ENCODE assay signal across 8 mouse cellular contexts in genomic region chr5:33495900-33496529, GRCm38 (mm10).
DNase-seq lines count a peak whose midpoint lies in the region; ATAC-seq and TF ChIP-seq lines count a peak whose summit lies in the region.

No protein-coding gene starts in this region.

- TF ChIP-seq CTCF in hindbrain, postnatal 0 days (IDR thresholded peaks at IDR 0.05; ENCODE audit: low read depth): peak; percentile 99
- peak; percentile 82 for TF ChIP-seq CTCF in small intestine, adult 2 months (IDR thresholded peaks at IDR 0.05; ENCODE audit: extremely low read depth, insufficient read length, insufficient replicate concordance, low read depth, low read length)

- no peaks in the 10 kb centered on the region for H3K4me1 ChIP-seq in hindbrain, postnatal 0 days (ENCODE audit: insufficient read depth, low read length)
- peaks cover 31% of the 10 kb centered on the region for H3K4me1 ChIP-seq in midbrain, embryonic 10.5 days
- H3K4me1 ChIP-seq in small intestine, adult 2 months (ENCODE audit: control insufficient read depth, insufficient read depth, insufficient read length, low read length): no peaks in the 10 kb centered on the region

- peak; percentile 92 for DNase-seq in ZHBTc4 (ENCODE audit: low read depth, low spot score)
- peak; percentile 85 to 92 for DNase-seq in cerebellum, postnatal 25 days
- DNase-seq in frontal cortex, postnatal 36 days (ENCODE audit: low spot score in 2 of 2): peak; percentile 75 to 78
- peak; percentile 97 for DNase-seq in hindbrain, postnatal 0 days (ENCODE audit: low spot score)
- peak; percentile 16 to 78 for DNase-seq in left cerebral cortex, adult 9 months (ENCODE audit: low spot score in 2 of 2)
- peak; percentile 87 for DNase-seq in midbrain, embryonic 10.5 days (ENCODE audit: low spot score)

- H3K4me2 ChIP-seq in hindbrain, postnatal 0 days (ENCODE audit: low read depth, low read length): no peak overlapping the region

- no peaks in the 10 kb centered on the region for H3K36me3 ChIP-seq in hindbrain, postnatal 0 days (ENCODE audit: insufficient read depth, low read length)
- no peaks in the 10 kb centered on the region for H3K36me3 ChIP-seq in midbrain, embryonic 10.5 days
- no peaks in the 10 kb centered on the region for H3K36me3 ChIP-seq in small intestine, adult 2 months (ENCODE audit: control insufficient read depth, insufficient read depth, low read length)

- no peak overlapping the region for H3K27ac ChIP-seq in hindbrain, postnatal 0 days
- 0 out of 2 replicates have a peak overlapping the region, but pooled peaks have one; percentile 33 for H3K27ac ChIP-seq in midbrain, embryonic 10.5 days (replicated peaks)
- no peak overlapping the region for H3K27ac ChIP-seq in small intestine, adult 2 months (ENCODE audit: insufficient read depth, low read depth, low read length)

- H3K4me3 ChIP-seq in hindbrain, postnatal 0 days (ENCODE audit: low read length): no peak overlapping the region
- no peak overlapping the region for H3K4me3 ChIP-seq in midbrain, embryonic 10.5 days
- no peak overlapping the region for H3K4me3 ChIP-seq in small intestine, adult 2 months (ENCODE audit: low read depth, low read length)

- TF ChIP-seq POLR2A in small intestine, adult 2 months (IDR thresholded peaks at IDR 0.05; ENCODE audit: low read depth, low read length): no peak

- 0 out of 2 replicates have a peak, but pooled peaks cover 3% of the 10 kb centered on the region for H3K27me3 ChIP-seq in hindbrain, postnatal 0 days (ENCODE audit: insufficient read depth, low read length)
- peaks cover 28% of the 10 kb centered on the region for H3K27me3 ChIP-seq in midbrain, embryonic 10.5 days (ENCODE audit: low read depth, poor library complexity, severe bottlenecking)
- no peaks in the 10 kb centered on the region for H3K27me3 ChIP-seq in small intestine, adult 2 months (ENCODE audit: control insufficient read depth, insufficient read depth, low read length)

- ATAC-seq in hindbrain, postnatal 0 days: peak; percentile 91
- no peak for ATAC-seq in activated CD4-positive, CD25-positive, alpha-beta regulatory T cell, adult 4 months

- no peak overlapping the region for H3K9ac ChIP-seq in hindbrain, postnatal 0 days (replicated peaks; ENCODE audit: low read length)

- H3K9me3 ChIP-seq in hindbrain, postnatal 0 days (ENCODE audit: low read length): no peaks in the 10 kb centered on the region
- no peaks in the 10 kb centered on the region for H3K9me3 ChIP-seq in midbrain, embryonic 10.5 days (replicated peaks)

- 20% methylated on average over 6 of the region's 6 CpGs for WGBS in hindbrain, postnatal 0 days
- 20% methylated on average over 6 of the region's 6 CpGs for WGBS in midbrain, embryonic 10.5 days
- WGBS in small intestine, adult 2 months: 29% methylated on average over 6 of the region's 6 CpGs

Comparison
In these comparisons a context has a peak if more than half of its experiments do, and no peak if none do; other contexts are left out.
1. DNase-seq: peak in every context shown above with its lines; median percentile 97 in hindbrain, postnatal 0 days; 92 in ZHBTc4; 88 in cerebellum, postnatal 25 days; 87 in midbrain, embryonic 10.5 days; 76 in frontal cortex, postnatal 36 days; 47 in left cerebral cortex, adult 9 months.